Mouse (Mus musculus) fat pad, adult 2 months (tissue): ENCODE measurements around the gene Mrpl30.

Experiments
- DNase-seq: peaks from one replicate; pipeline ENCODE4 v3.0.0-alpha.2; 2011; ENCODE audit warnings: low read depth, low spot score; ENCODE audit errors: extremely low read depth

Gene Mrpl30

DNA sequence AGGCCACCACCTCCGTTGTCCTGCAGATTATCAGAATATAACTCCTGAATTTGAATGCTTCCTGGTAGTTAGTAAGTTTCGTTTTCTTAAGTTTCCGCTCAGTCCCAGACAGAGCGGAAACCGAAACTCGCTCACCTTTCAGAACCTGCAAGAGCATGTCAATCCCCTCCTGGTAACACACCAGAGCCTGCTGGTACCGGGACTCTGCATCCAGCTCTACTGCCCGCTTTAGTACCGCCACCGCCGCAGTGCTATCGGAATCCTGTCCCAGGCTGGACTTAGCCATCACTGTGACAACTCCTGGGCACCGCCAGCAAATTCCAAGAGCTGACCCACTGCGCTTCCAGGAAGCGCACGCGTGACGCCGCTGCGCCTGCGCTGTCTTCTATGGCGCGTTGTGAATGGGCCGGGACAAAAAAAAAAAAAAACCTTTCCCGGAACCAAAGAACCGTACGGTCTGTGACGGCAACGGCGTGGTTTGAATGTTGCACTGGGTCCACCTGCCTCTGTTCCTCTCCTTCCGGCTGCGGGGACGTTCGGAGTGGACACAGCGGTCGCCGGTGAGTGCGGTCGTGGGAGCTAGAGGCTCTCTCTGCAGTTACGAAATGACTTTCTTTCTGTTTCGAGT is at the start of gene Mrpl30, which contains the start of gene Mitd1:
Gene Mrpl30, plus strand, starts transcription at position 453 of the 628 bp plus-strand sequence.
Gene Mitd1, minus strand, starts transcription at position 387 of the 628 bp plus-strand sequence.
- DNase-seq = peak; percentile 31

DNA sequence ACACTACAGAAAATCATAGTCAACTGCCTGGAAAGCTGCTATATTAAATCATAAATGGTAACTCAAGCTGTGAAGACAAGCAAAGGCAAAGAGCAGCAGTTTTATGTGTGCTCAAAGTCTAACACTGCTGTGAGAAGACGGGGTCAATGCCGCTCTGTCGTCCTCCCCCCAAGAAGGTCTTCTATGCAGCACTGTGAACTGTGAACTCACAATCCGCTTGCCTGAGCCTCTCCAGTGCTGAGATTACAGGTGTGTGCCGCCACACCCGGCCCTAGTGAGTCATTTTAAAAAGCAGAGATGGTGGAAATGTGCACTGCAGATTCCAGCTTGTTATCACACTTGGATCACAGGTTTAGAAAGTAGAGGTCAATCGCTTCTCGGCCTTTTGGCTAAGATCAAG is 43.4 kb upstream of the Mrpl30 start:
- DNase-seq = no peak

DNA sequence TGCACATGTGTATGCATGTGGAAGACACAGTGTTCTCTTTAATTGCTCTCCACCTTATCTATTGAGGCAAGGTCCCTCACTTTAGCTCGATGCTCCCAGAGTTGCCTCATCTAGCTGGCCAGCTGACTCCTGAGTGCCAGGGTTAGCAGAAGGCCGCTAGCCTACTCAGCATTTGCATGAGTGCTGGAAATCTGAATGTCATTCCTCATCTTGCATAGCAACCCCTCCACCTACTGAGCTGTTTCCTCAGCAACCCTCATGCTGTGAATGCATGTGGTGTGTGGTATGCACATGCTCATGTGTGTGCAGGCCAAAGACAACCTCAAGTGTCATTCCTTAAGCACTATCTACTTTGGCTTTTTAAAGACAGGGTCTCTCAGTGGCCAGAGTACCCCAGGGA is 39.6 kb upstream of the Mrpl30 start:
- no peak for DNase-seq

DNA sequence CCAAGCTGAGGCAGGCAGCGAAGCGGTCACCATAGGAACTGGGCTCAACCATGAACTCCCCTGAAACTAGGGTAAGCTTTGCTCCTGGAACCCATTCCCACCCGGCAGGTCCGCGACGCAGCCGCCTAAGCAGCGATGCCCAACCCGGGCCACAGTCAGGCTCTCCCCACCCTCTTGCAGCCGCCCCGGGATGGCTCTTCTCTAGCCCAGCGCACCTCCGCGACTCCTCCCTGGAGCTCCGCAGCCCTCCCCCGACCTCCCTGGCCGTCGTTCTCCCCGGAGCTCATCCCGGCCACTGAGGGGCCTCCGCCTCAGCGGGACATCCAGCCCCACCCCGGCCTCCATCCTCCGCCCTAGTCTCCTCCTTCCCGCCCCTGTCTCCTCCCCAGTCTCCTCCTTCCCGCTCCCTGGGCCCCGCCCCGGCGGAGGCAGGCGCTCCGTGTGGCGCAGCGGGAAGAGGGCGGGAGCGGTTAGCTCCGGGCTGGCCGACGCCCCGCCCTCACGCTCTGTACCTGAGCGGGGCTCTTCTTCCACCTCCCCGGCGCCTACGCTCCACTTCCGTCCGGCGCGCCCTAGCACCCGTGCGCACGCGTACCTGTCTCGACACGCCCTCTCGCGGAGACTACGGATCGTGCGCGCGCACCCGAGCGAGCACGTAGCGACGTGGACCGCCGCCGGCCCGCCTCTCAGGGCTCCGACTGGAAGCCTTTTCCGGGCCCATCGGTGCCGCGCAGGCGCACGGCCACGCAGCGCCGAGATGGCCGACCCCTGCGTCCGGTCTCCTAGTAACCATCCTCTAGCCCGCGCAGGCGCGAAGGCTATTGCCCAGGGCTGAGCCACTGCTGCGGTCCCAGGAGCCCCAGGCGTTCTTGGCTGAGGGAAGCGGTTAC is 25.5 kb upstream of the Mrpl30 start:
- DNase-seq = peak; percentile 55

DNA sequence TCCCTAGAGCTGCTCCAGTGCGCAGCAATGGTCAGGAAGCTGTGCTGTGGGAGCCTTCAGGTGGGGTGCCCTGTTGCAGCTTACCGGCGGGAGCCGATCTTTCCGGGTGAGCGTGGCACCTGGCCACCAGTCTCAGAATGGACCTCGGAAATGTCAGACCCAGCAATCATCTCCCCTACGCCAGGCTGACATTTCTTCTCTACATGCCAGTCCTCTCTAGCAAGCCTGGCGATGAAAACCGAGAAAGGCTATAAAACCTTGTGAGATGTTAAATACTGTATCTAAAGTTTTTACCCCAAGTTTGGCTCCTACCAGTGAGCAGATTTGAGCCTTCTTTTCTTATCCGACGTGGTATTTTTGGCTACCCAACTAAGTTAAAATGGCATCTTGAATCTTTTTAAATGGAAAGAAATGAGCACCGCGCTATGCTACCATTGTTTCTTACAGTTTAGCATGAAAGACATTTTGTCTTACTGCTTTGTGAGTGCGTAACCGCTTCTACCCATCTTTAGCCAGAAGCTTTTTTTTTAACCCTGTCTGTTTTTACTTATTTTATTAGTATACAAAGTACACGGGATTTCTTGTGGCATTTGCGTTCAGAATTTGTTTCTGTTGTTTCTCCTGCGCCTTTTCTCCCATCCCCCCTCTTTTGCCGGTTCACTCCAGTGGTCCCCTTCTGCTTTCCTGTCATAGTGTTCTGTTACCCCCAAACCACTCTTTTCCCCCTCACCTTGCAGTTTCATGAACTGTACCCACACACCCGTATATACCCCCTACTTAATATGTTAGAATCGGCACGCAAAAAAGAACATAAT is 24.7 kb upstream of the Mrpl30 start:
- no peak for DNase-seq

DNA sequence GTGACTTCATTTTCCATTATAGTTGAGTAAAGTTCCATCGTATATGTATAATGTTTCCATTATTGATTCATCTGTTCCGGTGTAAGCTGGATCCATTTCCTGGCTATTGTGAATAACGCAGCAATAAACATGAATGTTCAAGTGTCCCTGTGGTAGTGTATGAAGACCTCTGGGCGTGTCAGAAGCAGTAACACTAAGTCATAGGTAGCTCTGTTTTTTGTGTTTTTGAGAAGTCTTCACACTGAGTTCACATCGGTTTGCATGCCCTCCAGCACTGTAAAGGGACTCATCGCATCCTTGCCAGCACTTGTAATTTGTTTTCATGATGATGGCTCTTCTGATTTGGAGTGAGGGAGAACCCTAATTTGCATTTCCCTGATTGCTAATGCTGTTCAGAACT is 24.0 kb upstream of the Mrpl30 start, which contains the start of gene Tsga10:
Gene Tsga10, minus strand, starts transcription at position 144 of the 400 bp plus-strand sequence.
- no peak for DNase-seq

DNA sequence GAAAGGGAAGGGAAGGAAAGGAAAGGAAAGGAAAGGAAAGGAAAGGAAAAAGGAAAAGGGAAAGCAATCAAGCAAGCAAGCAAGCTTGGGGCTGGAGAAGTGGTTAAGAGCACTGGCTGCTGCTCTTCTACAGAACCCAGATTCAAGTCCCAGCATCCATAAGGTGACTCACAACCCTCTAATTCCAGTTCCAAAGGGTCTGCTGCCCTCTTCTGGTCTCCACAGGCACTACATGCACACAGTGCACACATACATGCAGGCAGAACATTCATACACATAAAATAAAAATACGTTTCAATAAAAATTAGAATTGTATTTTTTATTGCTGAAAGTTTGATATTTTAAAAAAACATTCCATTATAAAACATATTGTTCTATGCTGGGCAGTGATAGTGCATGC is 23.2 kb upstream of the Mrpl30 start:
- no peak for DNase-seq

DNA sequence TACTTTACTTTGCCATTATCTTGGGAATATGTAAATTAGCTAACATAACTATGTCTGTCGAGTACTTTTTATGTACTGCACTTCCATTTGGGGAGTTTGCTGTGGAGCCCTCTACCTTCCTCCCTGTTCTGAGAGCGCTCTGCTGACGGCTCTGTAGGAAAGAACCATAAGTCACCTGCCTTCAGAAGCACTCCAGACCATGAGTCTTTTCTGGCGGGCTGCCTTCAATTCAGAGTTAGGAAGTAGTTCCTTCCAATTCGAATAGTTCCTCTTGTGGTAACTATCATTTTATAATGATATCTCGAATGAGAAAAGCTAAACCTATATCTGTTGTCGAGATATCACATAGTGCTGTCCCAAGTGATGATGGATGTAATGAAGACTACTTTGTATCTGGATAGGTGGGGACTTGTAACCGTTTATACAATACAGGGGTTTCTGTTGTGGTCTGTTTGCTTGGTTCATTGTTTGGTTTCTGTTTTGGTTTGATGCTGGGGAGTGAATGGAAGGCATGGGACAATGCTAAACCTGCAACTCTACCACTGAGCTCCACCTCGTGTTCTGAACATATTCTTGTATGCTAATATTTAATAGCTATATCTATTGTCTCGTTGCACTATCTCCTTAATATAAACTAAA is 22.5 kb upstream of the Mrpl30 start:
- DNase-seq = no peak

DNA sequence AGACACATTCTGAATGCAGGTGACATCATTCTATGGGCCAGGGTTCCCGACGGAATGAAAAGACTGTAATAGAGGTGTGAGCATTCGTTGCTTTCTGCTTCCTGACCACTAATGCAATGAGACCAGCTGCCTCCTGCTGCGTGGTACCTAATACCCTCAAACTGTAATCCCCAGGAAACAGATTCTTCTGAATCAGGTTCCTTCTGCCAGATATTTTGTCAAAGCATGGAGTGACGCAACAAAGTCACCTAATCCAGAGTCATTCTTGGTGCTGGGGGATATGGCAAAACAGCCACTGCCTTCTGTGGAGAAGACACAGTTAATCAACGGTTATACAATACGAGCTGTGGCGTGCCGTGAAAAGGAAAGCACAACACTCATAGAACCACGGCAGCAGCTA is 21.6 kb upstream of the Mrpl30 start:
- no peak for DNase-seq

DNA sequence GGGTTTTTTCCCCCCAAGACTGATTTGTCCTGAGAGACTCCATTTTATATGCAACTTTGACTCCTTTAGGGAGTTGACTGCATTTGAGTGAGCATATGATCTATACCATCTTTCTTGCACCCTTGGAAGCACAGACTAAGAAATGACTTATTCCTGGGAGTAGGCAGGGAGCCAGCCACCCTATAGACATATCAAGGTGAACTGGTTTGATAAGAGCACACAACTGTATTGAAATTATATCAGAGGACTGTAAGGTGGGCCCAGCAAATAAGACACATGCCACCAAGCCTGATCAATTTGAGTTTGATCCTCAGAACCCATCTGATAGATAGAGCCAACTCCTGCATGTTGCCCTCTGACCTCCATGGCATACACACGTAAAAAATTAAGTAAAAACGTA is 20.9 kb upstream of the Mrpl30 start:
- no peak for DNase-seq

DNA sequence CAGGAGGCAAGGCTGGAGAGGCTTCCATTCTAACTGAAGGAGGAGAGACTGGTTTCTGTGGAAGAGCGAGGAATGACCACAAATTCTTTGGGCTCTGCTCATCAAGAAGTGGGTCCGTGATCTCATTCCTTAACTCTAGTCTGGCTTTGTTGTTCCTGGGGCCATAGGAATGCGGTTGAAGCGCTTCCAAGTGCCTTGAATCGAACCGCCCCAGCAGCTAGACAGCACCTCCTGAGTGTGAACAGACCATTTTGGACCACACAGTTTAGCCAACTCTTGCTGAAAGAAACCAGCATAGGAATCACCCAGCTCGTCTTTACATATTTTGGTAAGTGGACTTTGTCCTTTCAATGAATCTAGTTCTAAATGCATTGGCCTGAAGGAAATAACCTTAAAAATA is 18.6 kb upstream of the Mrpl30 start, which contains the start of gene Lipt1:
Gene Lipt1, plus strand, starts transcription at position 35 of the 400 bp plus-strand sequence.
- no peak for DNase-seq

DNA sequence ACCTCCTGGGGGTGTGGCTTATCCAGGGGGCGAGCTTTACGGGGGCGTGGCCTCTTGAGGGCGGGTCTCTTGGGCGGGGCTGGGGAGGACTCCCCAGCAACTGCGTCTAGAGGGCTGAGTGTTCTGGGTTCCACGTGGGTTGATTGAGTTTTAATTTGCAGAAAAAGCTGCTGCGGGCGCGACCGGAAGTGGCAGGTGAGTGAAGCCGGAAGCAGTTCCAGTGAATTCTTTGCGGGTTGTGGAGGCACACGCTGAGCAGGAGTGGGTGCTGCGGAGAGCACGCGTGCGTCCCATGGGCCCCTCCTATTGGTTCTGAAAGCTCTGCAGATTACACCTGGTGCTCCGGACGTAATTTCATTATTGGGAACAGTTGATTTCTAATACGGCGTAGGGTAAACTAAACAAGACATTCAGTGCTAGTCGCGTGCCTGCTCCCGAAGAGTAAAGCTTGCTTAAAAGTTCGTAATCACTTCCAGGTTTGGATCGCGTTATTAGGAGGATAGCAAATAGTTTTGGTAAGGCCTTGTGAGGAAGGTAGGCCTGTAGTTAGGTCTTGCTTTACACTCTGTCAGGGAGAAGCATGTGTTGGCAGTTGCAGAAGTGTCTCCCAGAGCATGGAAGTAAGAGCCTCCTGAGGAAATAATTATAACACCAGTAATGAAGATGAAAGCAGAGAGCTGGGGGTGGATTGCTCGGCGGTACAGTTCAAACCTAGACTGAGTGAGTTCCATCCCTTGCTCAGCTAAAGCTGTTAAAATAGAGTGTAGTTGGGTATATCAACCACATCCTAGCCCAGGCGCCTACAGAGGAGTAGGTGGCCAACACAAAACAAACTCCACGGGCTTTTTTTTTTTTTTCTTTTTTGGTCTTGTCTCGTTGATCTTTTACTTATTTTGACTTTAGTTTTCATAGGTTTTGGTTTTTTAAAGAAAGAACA is 17.9 kb upstream of the Mrpl30 start:
- peak; percentile 39 for DNase-seq

DNA sequence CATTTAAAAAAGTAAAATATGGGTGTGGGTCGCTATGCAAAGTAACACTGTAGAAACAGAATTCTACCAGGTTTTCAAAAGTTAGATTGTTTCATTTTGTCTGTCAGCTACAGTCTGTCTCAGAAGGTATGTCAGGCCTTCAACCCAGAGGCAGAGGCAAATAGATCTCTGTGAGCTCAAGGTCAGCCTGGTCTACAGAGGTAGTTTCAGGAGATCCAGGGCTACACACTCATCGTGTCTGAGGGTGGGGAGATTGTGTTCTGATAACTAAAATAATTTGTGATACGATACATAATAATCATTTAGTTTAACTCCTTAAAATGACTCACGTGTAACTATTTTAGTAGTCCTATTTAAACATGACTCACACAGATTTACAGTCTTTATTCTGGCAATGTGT is 17.1 kb upstream of the Mrpl30 start:
- no peak for DNase-seq

DNA sequence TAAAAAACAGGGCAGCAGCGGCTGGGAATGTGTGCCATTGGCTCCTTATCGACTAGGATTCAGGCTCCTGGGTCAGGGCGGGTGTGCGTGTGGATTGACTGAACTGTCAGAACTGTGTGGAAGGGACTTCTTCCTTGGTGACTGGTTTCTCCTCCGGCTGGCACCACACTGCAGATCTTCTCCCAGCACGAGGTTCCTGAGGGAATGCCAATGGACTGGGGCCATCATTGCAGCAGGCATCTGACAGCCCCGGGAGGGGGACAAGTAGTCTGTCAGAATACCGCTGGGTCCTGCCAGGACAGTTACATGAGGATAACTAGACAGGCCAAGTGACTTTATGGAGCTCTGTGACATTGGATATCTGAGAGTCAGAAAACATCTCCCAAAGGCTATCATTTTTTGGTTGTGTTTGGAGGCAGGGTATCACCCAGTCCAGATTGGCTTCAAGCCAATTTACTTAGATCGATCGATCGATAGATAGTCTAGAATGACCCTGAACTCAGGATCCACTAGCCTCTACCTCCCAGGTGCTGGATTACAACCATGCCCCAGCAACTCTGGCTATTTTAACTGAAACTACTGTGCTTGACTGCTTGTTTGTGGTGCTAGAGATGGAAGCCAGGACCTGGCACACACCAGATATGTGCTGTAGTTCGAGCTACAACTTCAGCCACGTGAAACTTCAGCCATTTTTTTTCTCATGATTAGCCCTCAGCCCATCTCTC is 12.4 kb upstream of the Mrpl30 start:
- no peak for DNase-seq

DNA sequence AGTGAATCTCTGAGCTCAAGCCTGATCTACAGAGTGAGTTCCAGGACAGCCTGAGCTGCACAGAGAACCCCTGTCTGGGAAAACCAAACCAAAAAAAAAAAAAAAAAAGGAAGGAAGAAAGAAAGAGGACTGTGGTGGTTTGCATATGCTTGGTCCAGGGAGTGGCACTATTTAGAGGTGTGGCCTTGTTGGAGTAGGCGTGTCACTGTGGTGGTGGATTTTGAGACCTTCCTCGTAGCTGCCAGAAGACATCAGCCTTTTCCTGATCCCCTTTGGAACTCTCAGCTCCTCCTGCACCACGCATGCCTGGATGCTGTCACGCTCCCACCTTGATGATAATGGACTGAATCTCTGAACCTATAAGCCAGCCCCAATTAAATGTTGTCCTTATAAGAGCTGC is 6.9 kb upstream of the Mrpl30 start:
- DNase-seq = no peak

DNA sequence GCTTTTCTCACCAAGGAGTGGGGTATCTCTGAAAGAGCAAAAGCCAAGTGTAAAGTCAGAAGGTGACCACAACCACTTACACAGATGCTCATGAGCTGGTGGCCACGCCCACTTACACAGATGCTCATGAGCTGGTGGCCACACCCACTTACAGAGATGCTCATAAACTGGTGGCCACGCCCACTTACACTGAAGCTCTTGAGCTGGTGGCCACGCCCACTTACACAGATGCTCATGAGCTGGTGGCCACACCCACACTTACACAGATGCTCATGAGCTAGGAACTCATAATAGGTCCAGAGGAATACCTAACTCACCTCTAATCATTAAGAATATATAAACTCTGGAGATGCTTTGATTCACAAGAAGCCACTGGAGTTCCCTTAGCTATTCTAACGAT is 5.8 kb upstream of the Mrpl30 start:
- no peak for DNase-seq

DNA sequence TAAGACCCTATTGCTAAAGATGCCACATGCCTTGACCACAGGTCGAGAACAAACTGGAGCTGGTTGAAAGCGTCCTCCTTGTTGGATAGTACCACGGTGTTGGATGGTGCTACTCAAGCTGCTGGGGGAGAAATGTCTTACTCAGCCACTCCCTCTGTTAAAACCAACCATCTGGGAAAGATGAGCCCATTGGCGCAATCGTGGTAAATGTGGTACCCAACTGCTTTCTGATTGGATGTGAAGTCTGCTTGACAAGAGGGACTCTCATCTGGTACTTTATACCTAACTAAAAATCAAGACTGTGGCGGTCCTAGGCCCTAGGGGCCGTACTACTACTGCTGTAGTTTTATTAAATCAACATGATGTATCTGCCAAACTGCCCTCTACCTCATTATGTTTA is 1.1 kb upstream of the Mrpl30 start:
- DNase-seq = no peak

DNA sequence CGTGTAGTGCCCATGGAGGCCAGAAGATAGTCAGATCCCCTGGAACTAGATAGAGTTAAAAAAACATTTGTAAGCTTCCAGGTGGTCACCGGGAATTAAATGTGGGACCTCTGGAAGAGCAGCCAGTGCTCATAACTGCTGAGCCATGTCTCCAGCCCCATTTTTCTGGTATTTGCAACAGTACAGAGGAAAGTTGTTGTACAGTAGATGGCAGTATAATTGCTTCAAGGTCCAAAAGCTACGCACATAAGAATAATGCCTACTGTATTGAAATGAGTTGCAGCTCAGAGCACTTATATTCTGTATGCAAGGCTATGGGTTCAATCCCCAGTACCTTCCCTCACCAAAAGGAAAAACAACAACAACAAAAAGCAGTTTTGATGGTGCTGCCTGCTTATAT is 1.1 kb downstream of the Mrpl30 start:
- no peak for DNase-seq

DNA sequence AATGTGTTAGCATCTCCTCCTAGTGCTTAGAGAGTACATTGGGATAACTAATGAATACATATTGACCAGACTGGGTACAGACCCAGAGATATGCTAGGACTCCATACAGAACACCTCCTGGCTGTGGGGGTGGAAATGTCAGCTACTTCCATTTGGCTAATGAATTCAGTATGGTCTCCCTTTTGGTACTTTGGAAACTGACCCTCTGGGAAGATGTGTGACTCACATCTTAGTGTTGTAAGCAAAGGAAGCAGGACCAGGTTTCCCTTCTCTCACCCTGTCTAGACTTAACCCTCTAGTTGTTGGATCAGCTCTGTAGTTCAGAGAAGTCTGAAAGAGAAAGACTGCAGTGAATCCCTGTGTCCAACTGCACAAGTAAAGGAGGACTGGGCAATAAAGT is 4.3 kb downstream of the Mrpl30 start:
- no peak for DNase-seq
